30 mouse cellular contexts compared by ENCODE assay signal in genomic region chr4:43404697-43405096, GRCm38 (mm10). TPM values are rescaled to one million over a fixed set of nuclear protein-coding genes. Genes with fewer than 3 reads are reported as not detected.
DNase-seq lines count a peak whose midpoint lies in the region; ATAC-seq and TF ChIP-seq lines count a peak whose summit lies in the region.
"Had no signal": no experiment of that assay in that cellular context is flagged by ENCODE, and none has a peak within 500 bp of the region (broad histone marks: within the 10 kb centered on the region; RNA-seq: fewer than 3 reads in every experiment).

No protein-coding gene starts in this region.

- peak overlapping the region; percentile 87 for H3K27ac ChIP-seq in heart, postnatal 0 days (ENCODE audit: low read depth)
- H3K27ac ChIP-seq in left cerebral cortex, adult 2 months: peak overlapping the region; percentile 91; the same call in 1 of the 2 replicates
- peak overlapping the region; percentile 93 for H3K27ac ChIP-seq in stomach, postnatal 0 days (replicated peaks)
- H3K27ac ChIP-seq in forebrain, embryonic 13.5 days: no peak overlapping the region
- H3K27ac ChIP-seq: forebrain, embryonic 12.5 days; limb, embryonic 12.5 days had no signal

- no peak for TF ChIP-seq CTCF in heart, postnatal 0 days (IDR thresholded peaks at IDR 0.05; ENCODE audit: low read depth)
- no peak for TF ChIP-seq CTCF in left cerebral cortex, adult 2 months (IDR thresholded peaks at IDR 0.05)
- no peak for TF ChIP-seq CTCF in stomach, postnatal 0 days (IDR thresholded peaks at IDR 0.05; ENCODE audit: low read depth)

- no peaks in the 10 kb centered on the region for H3K36me3 ChIP-seq in heart, postnatal 0 days (replicated peaks; ENCODE audit: control insufficient read depth, insufficient read depth, low read length)
- no peaks in the 10 kb centered on the region for H3K36me3 ChIP-seq in stomach, postnatal 0 days (ENCODE audit: control insufficient read depth, insufficient read depth, low read length)
- no peaks in the 10 kb centered on the region for H3K36me3 ChIP-seq in forebrain, embryonic 13.5 days (ENCODE audit: poor library complexity, severe bottlenecking)
- H3K36me3 ChIP-seq: forebrain, embryonic 12.5 days; heart, embryonic 13.5 days; hindbrain, embryonic 15.5 days; limb, embryonic 12.5 days had no signal

- H3K4me3 ChIP-seq in heart, postnatal 0 days (ENCODE audit: low read depth, low read length): no peak overlapping the region
- no peak overlapping the region for H3K4me3 ChIP-seq in left cerebral cortex, adult 2 months
- H3K4me3 ChIP-seq in stomach, postnatal 0 days (ENCODE audit: low read depth, low read length): no peak overlapping the region
- H3K4me3 ChIP-seq in forebrain, embryonic 13.5 days: no peak overlapping the region
- H3K4me3 ChIP-seq: forebrain, embryonic 12.5 days; heart, embryonic 13.5 days; hindbrain, embryonic 15.5 days; limb, embryonic 12.5 days had no signal

- no peak for DNase-seq in heart, postnatal 0 days (ENCODE audit: low spot score)
- DNase-seq in heart, adult 11 months: no peak
- DNase-seq in left cerebral cortex, adult 2 months (ENCODE audit: extremely low spot score in 1 of 2, low spot score in 2 of 2): no peak
- no peak for DNase-seq in left cerebral cortex, postnatal 36 days (ENCODE audit: low spot score in 2 of 2)
- DNase-seq in R1 (ENCODE audit: low read depth, low spot score): peak; percentile 98
- DNase-seq in stomach, postnatal 0 days (ENCODE audit: low spot score): no peak
- DNase-seq: adrenal gland, postnatal 36 days; cerebellum, adult 11-12 months; cerebellum, postnatal 10 days; gastrocnemius, postnatal 14 days; heart, adult 18-20 months; heart, postnatal 36 days; liver, postnatal 0 days; lung, postnatal 10 days; right cerebral cortex, adult 18-20 months; right cerebral cortex, postnatal 4 days had no signal

- H3K4me1 ChIP-seq in heart, postnatal 0 days (ENCODE audit: control insufficient read depth, insufficient read depth): peaks cover 43% of the 10 kb centered on the region
- peaks cover 22% of the 10 kb centered on the region for H3K4me1 ChIP-seq in stomach, postnatal 0 days (replicated peaks; ENCODE audit: control insufficient read depth, insufficient read depth)
- peaks cover 35% of the 10 kb centered on the region for H3K4me1 ChIP-seq in forebrain, embryonic 13.5 days

- no peak for ATAC-seq in heart, postnatal 0 days (ENCODE audit: insufficient read depth, low read depth)
- no peak for ATAC-seq in stomach, postnatal 0 days (ENCODE audit: low FRiP score, low TSS enrichment)
- ATAC-seq in forebrain, embryonic 13.5 days: no peak
- ATAC-seq: CD4-positive, CD25-positive, alpha-beta regulatory T cell, adult 4 months; intestine, embryonic 16.5 days; liver, postnatal 0 days had no signal

- WGBS in heart, postnatal 0 days: 89% methylated on average over 10 of the region's 10 CpGs
- WGBS in stomach, postnatal 0 days: 86% methylated on average over 10 of the region's 10 CpGs
- 92% methylated on average over 10 of the region's 10 CpGs for WGBS in forebrain, embryonic 13.5 days

- intact Hi-C loops in left cerebral cortex, adult 2 months (cut with DNase I): loop anchor here (1.0 to 5.0 kb wide), 2 partner anchors 22 to 357 kb away; partner anchors contain the start of gene Fam214b
- intact Hi-C loops in left cerebral cortex, postnatal 36 days (cut with DNase I): loop anchor here (5.0 kb wide), 1 partner anchor 137 kb away; the partner anchor contains the start of gene Atp8b5

- no peak for TF ChIP-seq EP300 in heart, postnatal 0 days (IDR thresholded peaks at IDR 0.05; ENCODE audit: low read depth)
- no peak for TF ChIP-seq EP300 in stomach, postnatal 0 days (optimal IDR thresholded peaks at IDR 0.05)

- no peak overlapping the region for H3K4me2 ChIP-seq in heart, postnatal 0 days (ENCODE audit: low read depth, low read length)
- no peak overlapping the region for H3K4me2 ChIP-seq in stomach, postnatal 0 days (replicated peaks; ENCODE audit: low read depth)
- H3K4me2 ChIP-seq in forebrain, embryonic 13.5 days: no peak overlapping the region
- H3K4me2 ChIP-seq: forebrain, embryonic 12.5 days; heart, embryonic 13.5 days; hindbrain, embryonic 15.5 days; limb, embryonic 12.5 days; liver, embryonic 11.5 days; midbrain, embryonic 11.5 days had no signal

- no peak overlapping the region for H3K9ac ChIP-seq in heart, postnatal 0 days (replicated peaks; ENCODE audit: low read depth, low read length)
- no peak overlapping the region for H3K9ac ChIP-seq in stomach, postnatal 0 days (ENCODE audit: low read length)
- H3K9ac ChIP-seq in forebrain, embryonic 13.5 days: no peak overlapping the region
- H3K9ac ChIP-seq: forebrain, embryonic 12.5 days; hindbrain, embryonic 15.5 days; limb, embryonic 12.5 days; liver, postnatal 0 days had no signal

- H3K9me3 ChIP-seq in heart, postnatal 0 days (replicated peaks; ENCODE audit: control insufficient read depth, low read length): no peaks in the 10 kb centered on the region
- no peaks in the 10 kb centered on the region for H3K9me3 ChIP-seq in stomach, postnatal 0 days (ENCODE audit: control insufficient read depth, low read length)
- no peaks in the 10 kb centered on the region for H3K9me3 ChIP-seq in forebrain, embryonic 13.5 days (replicated peaks)
- H3K9me3 ChIP-seq: forebrain, embryonic 12.5 days; heart, embryonic 13.5 days; hindbrain, embryonic 15.5 days; limb, embryonic 12.5 days had no signal

- H3K27me3 ChIP-seq in heart, postnatal 0 days (ENCODE audit: control insufficient read depth, insufficient read depth, low read length): no peaks in the 10 kb centered on the region
- H3K27me3 ChIP-seq in stomach, postnatal 0 days (ENCODE audit: control insufficient read depth, insufficient read depth, low read length): no peaks in the 10 kb centered on the region
- no peaks in the 10 kb centered on the region for H3K27me3 ChIP-seq in forebrain, embryonic 13.5 days
- H3K27me3 ChIP-seq: forebrain, embryonic 12.5 days; heart, embryonic 13.5 days; hindbrain, embryonic 15.5 days; limb, embryonic 12.5 days had no signal

RNA-seq across cellular contexts. Expression of gene Rusc2, which starts 22.9 kb away (rescaled TPM):
- total RNA-seq in heart, postnatal 0 days (2014; rRNA removed; ENCODE audit: low replicate concordance): 32.2 and 34.9 TPM in 2 replicates
- 7.2 and 8.0 TPM in 2 replicates for polyA plus RNA-seq in heart, postnatal 0 days (2015; fragmentation: Nextera tagmentation; extraction: Ambion mirVana)
- 100 to 1,000 TPM; 137 to 144 TPM for total RNA-seq in left cerebral cortex, adult 2 months (2021)
- total RNA-seq in left cerebral cortex, postnatal 36 days (2021): 100 to 1,000 TPM; 135 TPM
- 10.7 and 11.5 TPM in 2 replicates for polyA plus RNA-seq in stomach, postnatal 0 days (2015; fragmentation: Nextera tagmentation; extraction: Ambion mirVana)
- polyA plus RNA-seq in forebrain, embryonic 13.5 days (2015; fragmentation: Nextera tagmentation; extraction: Ambion mirVana): 38.9 and 42.5 TPM in 2 replicates
- polyA plus RNA-seq: CD4-positive, CD25-positive, alpha-beta regulatory T cell, adult 4 months had no signal

RNA-seq across cellular contexts. Expression of gene Fam166b, which starts 24.2 kb away (rescaled TPM):
- total RNA-seq in heart, postnatal 0 days (2014; rRNA removed; ENCODE audit: low replicate concordance): not detected in 2 replicates
- 0.14 and 0.25 TPM in 2 replicates for polyA plus RNA-seq in heart, postnatal 0 days (2015; fragmentation: Nextera tagmentation; extraction: Ambion mirVana)
- 1 to 10 TPM in 1 of 2 experiments, under 1 TPM in 1; 0.68 to 1.3 TPM for total RNA-seq in left cerebral cortex, adult 2 months (2021)
- 1 to 10 TPM in 1 of 2 experiments, under 1 TPM in 1; 0.69 to 1.4 TPM for total RNA-seq in left cerebral cortex, postnatal 36 days (2021)
- 0.12 and 0.27 TPM in 2 replicates for polyA plus RNA-seq in stomach, postnatal 0 days (2015; fragmentation: Nextera tagmentation; extraction: Ambion mirVana)
- 0.31 and 0.42 TPM in 2 replicates for polyA plus RNA-seq in forebrain, embryonic 13.5 days (2015; fragmentation: Nextera tagmentation; extraction: Ambion mirVana)
- total RNA-seq: gastrocnemius, postnatal 14 days; heart, postnatal 36 days; megakaryocyte progenitor cell, adult 5-6 weeks had no signal
- polyA plus RNA-seq: CD4-positive, CD25-positive, alpha-beta regulatory T cell, adult 4 months; embryonic facial prominence, embryonic 11.5 days; limb, embryonic 12.5 days; liver, embryonic 11.5 days; stomach, embryonic 16.5 days had no signal

RNA-seq across cellular contexts. Expression of gene Tesk1, which starts 37.0 kb away (rescaled TPM):
- 51.3 and 55.5 TPM in 2 replicates for total RNA-seq in heart, postnatal 0 days (2014; rRNA removed; ENCODE audit: low replicate concordance)
- polyA plus RNA-seq in heart, postnatal 0 days (2015; fragmentation: Nextera tagmentation; extraction: Ambion mirVana): 3.9 and 5.1 TPM in 2 replicates
- 100 to 1,000 TPM; 102 to 103 TPM for total RNA-seq in left cerebral cortex, adult 2 months (2021)
- 10 to 100 TPM; 87.8 to 92.9 TPM for total RNA-seq in left cerebral cortex, postnatal 36 days (2021)
- polyA plus RNA-seq in stomach, postnatal 0 days (2015; fragmentation: Nextera tagmentation; extraction: Ambion mirVana): 4.7 TPM in 2 replicates
- 6.0 and 6.3 TPM in 2 replicates for polyA plus RNA-seq in forebrain, embryonic 13.5 days (2015; fragmentation: Nextera tagmentation; extraction: Ambion mirVana)

RNA-seq across cellular contexts. Expression of gene Cd72, which starts 49.7 kb away (rescaled TPM):
- 0.08 and 0.81 TPM in 2 replicates for total RNA-seq in heart, postnatal 0 days (2014; rRNA removed; ENCODE audit: low replicate concordance)
- polyA plus RNA-seq in heart, postnatal 0 days (2015; fragmentation: Nextera tagmentation; extraction: Ambion mirVana): 3.4 TPM in 2 replicates
- total RNA-seq in left cerebral cortex, adult 2 months (2021): 1 to 10 TPM; 1.1 to 1.4 TPM
- 1 to 10 TPM in 1 of 2 experiments, under 1 TPM in 1; 0.59 to 1.2 TPM for total RNA-seq in left cerebral cortex, postnatal 36 days (2021)
- 2.8 and 3.2 TPM in 2 replicates for polyA plus RNA-seq in stomach, postnatal 0 days (2015; fragmentation: Nextera tagmentation; extraction: Ambion mirVana)
- 3.9 and 4.0 TPM in 2 replicates for polyA plus RNA-seq in forebrain, embryonic 13.5 days (2015; fragmentation: Nextera tagmentation; extraction: Ambion mirVana)
- total RNA-seq: gastrocnemius, postnatal 14 days; layer of hippocampus, postnatal 10 days; midbrain, postnatal 0 days had no signal
